Mouse (Mus musculus) embryonic stem cell, embryonic (primary cell): ENCODE measurements around the gene Pde8b.

ENCODE experiments used
- CTCF ChIA-PET, 4 experiments: fragments of 300-600 bp in 2 of 4; fragments of 350-600 bp in 2 of 4; sonication (Branson Sonifier 250); formaldehyde crosslinking; loops; one replicate each; lab custom pipeline; 2022; ENCODE audit warnings: inconsistent platforms in 2 of 4; lab: Charles Lee
- POLR2A ChIA-PET, 4 experiments: fragments of 300-600 bp in 2 of 4; fragments of 350-600 bp in 2 of 4; sonication (Branson Sonifier 250); formaldehyde crosslinking; loops; one replicate each; lab custom pipeline; 2022; ENCODE audit warnings: antibody characterized with exemption in 4 of 4, inconsistent platforms in 1 of 4; lab: Charles Lee

Pde8b gene

GRCm38 (mm10) chr13:95063390-95064017 lies 186.6 kb downstream of the Pde8b start:
- POLR2A ChIA-PET: interaction anchor here in 1 of 4 experiments (0.7 kb wide), 1 partner anchor 39 kb away, joined by 4 read pairs; no protein-coding TSS in a partner anchor
- CTCF ChIA-PET: interaction anchor here in 1 of 4 experiments (3.1 kb wide), 1 partner anchor 45 kb away, joined by 12 read pairs; no protein-coding TSS in a partner anchor

DNA sequence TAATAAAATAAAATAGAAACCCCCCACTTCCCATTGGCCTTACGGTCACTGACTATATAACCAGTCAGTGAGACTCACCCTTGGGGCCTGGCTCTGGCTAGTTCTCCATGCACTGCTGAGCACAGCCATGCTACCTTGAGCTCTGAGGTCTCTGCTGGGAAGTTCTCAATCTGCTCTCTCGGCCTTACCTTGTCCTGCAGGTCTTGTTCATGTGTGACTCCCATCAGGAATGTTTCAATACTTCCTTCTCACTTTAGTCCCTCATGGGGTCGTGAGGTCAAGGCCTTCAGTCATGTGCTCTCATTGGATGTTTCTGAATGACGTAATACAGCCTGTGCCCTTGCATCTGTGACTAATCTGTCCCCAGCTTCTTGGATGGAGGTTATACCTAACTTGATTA lies 191.3 kb downstream of the Pde8b start:
- CTCF ChIA-PET: no interaction called here

DNA sequence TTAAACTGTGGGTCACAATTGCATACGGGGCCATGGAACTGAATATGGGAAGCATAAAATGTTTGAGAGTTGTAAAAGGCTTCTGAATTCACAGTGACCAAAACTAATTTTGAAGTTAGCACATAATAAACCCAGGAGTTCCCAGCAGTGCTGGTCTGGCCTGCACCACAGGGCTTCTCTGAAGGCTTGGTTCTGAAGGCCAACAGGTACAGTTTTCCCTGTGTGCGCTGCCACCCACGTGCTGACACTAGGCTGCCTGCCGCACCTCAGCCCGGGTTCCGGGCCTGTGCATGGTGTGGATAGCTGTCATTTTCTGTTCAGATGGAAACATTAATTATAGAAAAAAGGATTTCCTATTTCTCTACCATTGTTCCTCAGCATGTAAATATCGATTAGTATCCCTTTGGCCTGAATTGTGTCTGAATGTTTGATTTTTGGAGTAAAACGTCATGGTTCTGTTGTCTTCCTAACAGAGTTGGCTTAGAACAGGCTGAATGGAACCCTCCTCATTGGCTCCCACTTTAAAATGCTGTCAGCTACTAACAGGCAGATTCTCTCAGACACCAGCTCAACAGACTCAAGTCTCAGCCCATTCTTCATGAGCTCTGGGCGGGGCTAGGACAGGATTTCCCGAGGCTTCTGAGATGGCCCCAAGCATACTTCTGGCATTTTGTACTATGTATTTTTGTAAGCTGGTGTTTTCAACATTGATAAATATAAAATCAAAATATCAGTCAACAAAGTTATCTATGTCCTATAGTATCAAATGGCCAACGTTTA lies 193.4 kb downstream of the Pde8b start:
- CTCF ChIA-PET: no interaction called here
- POLR2A ChIA-PET: interaction anchor here in 1 of 4 experiments (0.5 kb wide), 1 partner anchor 159 kb away, joined by 6 read pairs; no protein-coding TSS in a partner anchor

More for the DNA sequence above, 191.3 kb downstream of the Pde8b start:
- POLR2A ChIA-PET: no interaction called here

- ChIA-PET CTCF (interaction anchor here in 2 of 4 experiments (0.7 to 0.9 kb wide), 2 partner anchors 12 to 38 kb away, joined by 3 read pairs; no protein-coding TSS in a partner anchor), POLR2A (interaction anchor here in 1 of 4 experiments (1.0 kb wide), 1 partner anchor 22 kb away, joined by 3 read pairs; no protein-coding TSS in a partner anchor)
Measured at GRCm38 (mm10) chr13:95055742-95056388, 194.3 kb downstream of the Pde8b start.

- ChIA-PET CTCF (interaction anchor here in 2 of 4 experiments (0.6 kb wide), 2 partner anchors 18 to 1196 kb away, joined by 4 to 6 read pairs; no protein-coding TSS in a partner anchor), POLR2A (interaction anchor here in 1 of 4 experiments (0.6 to 0.7 kb wide), 2 partner anchors 26 to 139 kb away, joined by 3 to 4 read pairs; no protein-coding TSS in a partner anchor)
Measured at GRCm38 (mm10) chr13:95052421-95052820, 197.7 kb downstream of the Pde8b start.

DNA sequence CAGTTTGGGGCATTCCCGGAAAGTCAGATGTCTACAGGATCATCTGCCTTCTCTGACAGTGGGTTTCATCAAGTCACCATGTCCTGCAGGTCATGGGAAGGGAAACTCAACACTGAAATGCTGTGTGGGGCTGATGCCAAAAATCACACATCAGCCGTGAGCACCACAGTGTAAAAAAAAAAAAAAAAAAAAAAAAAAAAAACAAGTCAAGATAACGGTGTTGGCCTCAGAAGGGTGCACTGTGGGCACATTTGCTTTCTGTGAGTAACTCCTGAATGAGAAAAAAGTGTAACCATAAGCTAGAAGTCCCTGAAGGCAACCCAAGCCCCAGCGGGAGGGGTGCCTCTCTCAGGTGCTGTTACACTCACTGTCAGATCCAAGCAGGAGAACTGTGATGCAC lies 199.7 kb downstream of the Pde8b start:
- CTCF ChIA-PET: interaction anchor here in 1 of 4 experiments (0.9 kb wide), 1 partner anchor 75 kb away, joined by 3 read pairs; the partner anchor contains the start of gene Wdr41
- POLR2A ChIA-PET: interaction anchor here in 2 of 4 experiments (0.7 kb wide), 3 partner anchors 124 to 447 kb away, joined by 3 to 5 read pairs (median 4); no protein-coding TSS in a partner anchor

GRCm38 (mm10) chr13:95044108-95044507 lies 206.0 kb downstream of the Pde8b start:
- ChIA-PET POLR2A (interaction anchor here in 2 of 4 experiments (1.0 to 1.6 kb wide), 2 partner anchors 10 to 24 kb away, joined by 3 to 4 read pairs; no protein-coding TSS in a partner anchor), CTCF (interaction anchor here in 2 of 4 experiments (0.6 kb wide), 3 partner anchors 12 to 885 kb away, joined by 3 read pairs; no protein-coding TSS in a partner anchor)

DNA sequence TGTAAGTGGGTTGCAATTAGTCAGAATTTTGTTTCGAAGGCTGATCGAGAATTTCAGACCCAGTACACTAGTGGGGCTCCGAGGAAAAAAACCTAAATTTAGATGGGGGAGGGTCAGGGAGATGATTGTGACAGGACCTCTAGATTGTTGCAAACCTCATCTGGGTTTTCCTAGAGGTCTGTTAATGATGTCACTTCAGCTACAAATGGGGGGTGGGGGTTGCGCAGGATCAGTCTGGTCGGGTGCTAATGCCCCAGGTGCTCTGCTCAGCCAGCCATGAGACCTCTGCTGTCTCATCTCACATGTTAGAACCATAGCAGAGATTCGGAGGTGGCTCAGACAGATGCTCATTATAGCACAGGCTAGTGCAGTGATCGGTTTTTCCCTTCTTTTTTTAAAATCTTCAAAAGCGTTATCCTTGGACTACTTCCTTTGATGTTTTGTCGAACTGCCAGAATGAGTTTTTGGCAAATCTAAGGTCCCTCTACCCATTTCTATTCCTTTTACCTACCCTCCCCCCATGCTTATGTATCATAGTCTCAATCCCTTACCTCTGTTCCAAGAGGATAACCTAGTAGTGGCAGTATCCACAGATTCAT lies 209.9 kb downstream of the Pde8b start:
- POLR2A ChIA-PET: interaction anchor here in 3 of 4 experiments (0.6 to 1.9 kb wide), 4 partner anchors 8 to 259 kb away, joined by 3 to 7 read pairs (median 4); no protein-coding TSS in a partner anchor
- CTCF ChIA-PET: interaction anchor here in 1 of 4 experiments (1.1 kb wide), 1 partner anchor 23 kb away, joined by 5 read pairs; no protein-coding TSS in a partner anchor

GRCm38 (mm10) chr13:95038200-95038599 lies 211.9 kb downstream of the Pde8b start:
- ChIA-PET CTCF (no interaction called here), POLR2A (no interaction called here)

DNA sequence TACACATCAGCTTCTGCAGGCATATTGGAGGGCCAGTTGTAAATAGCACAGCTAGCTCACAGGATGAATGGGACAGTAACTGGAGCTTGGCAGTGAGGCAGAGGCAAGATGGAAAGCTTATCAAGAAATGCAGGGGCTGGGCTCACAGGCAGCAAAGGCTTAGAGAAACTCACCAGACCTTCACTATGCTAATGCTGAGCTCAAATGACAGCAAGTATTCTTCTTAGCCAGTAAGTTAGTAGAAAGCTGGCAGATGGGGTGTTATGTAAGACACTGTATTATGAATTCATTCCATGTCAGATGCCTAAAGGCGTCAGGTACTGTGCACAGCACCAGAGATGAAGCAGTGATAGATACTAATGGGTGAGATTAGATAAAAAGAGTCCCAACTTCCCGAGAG lies 215.4 kb downstream of the Pde8b start:
- ChIA-PET POLR2A (interaction anchor here in 1 of 4 experiments (1.1 to 1.6 kb wide), 3 partner anchors 9 to 58 kb away, joined by 3 to 6 read pairs (median 4); partner anchors contain the start of gene Wdr41), CTCF (interaction anchor here in 2 of 4 experiments (0.6 to 1.5 kb wide), 2 partner anchors 14 to 116 kb away, joined by 4 read pairs; no protein-coding TSS in a partner anchor)

- CTCF ChIA-PET: interaction anchor here in 1 of 4 experiments (1.5 to 3.5 kb wide), 2 partner anchors 13 to 16 kb away, joined by 4 to 10 read pairs; no protein-coding TSS in a partner anchor
Measured at GRCm38 (mm10) chr13:95034094-95034493, 216.0 kb downstream of the Pde8b start.

GRCm38 (mm10) chr13:95032973-95033372 lies 217.2 kb downstream of the Pde8b start:
- ChIA-PET POLR2A (interaction anchor here in 1 of 4 experiments (0.7 kb wide), 1 partner anchor 15 kb away, joined by 3 read pairs; no protein-coding TSS in a partner anchor), CTCF (interaction anchor here in 1 of 4 experiments (3.5 kb wide), 1 partner anchor 15 kb away, joined by 10 read pairs; no protein-coding TSS in a partner anchor)

More at GRCm38 (mm10) chr13:95034094-95034493, 216.0 kb downstream of the Pde8b start:
- POLR2A ChIA-PET: interaction anchor here in 2 of 4 experiments (0.6 to 1.3 kb wide), 4 partner anchors 9 to 390 kb away, joined by 3 to 4 read pairs (median 3); no protein-coding TSS in a partner anchor

- CTCF ChIA-PET: interaction anchor here in 1 of 4 experiments (3.5 kb wide), 1 partner anchor 15 kb away, joined by 10 read pairs; no protein-coding TSS in a partner anchor
- POLR2A ChIA-PET: interaction anchor here in 2 of 4 experiments (0.6 to 0.9 kb wide), 3 partner anchors 9 to 1851 kb away, joined by 3 to 4 read pairs (median 3); no protein-coding TSS in a partner anchor
Measured at GRCm38 (mm10) chr13:95032127-95032831, 217.9 kb downstream of the Pde8b start.

GRCm38 (mm10) chr13:95030828-95031227 lies 219.3 kb downstream of the Pde8b start:
- POLR2A ChIA-PET: no interaction called here

GRCm38 (mm10) chr13:95020216-95020615 lies 229.9 kb downstream of the Pde8b start:
- POLR2A ChIA-PET: interaction anchor here in 3 of 4 experiments (0.5 to 1.4 kb wide), 3 partner anchors 19 to 441 kb away, joined by 3 read pairs; no protein-coding TSS in a partner anchor
- CTCF ChIA-PET: interaction anchor here in 2 of 4 experiments (0.7 to 1.4 kb wide), 2 partner anchors 44 to 497 kb away, joined by 3 to 4 read pairs; partner anchors contain the start of gene Wdr41 (in 1 of the 2)

More at GRCm38 (mm10) chr13:95030828-95031227, 219.3 kb downstream of the Pde8b start:
- CTCF ChIA-PET: interaction anchor here in 1 of 4 experiments (3.5 kb wide), 1 partner anchor 13 kb away, joined by 10 read pairs; no protein-coding TSS in a partner anchor

- CTCF ChIA-PET: interaction anchor here in 3 of 4 experiments (0.5 to 2.0 kb wide), 7 partner anchors 12 to 496 kb away, joined by 3 to 13 read pairs (median 4); partner anchors contain the start of gene Wdr41 (in 1 of the 3)
- POLR2A ChIA-PET: interaction anchor here in 2 of 4 experiments (1.1 to 1.5 kb wide), 3 partner anchors 11 to 25 kb away, joined by 3 read pairs; no protein-coding TSS in a partner anchor
Measured at GRCm38 (mm10) chr13:95019345-95019744, 230.8 kb downstream of the Pde8b start.
